Mouse (Mus musculus) liver, adult (tissue): Measurements from ENCODE around the gene Gm45713.
A peak's percentile ranks its signal among the peaks of the same experiment; 100 is the strongest.

Experiments used
- GATA4 ChIP-seq: IDR thresholded peaks from 2 replicates; pipeline ENCODE4 v1.6.1; 2014; ENCODE audit warnings: mild to moderate bottlenecking, low read length; ENCODE audit not compliant: insufficient replicate concordance

Gm45713 gene

GRCm38 (mm10) chr7:45121404-45121803, 14.6 kb downstream of the Gm45713 start:
- TF ChIP-seq GATA4 = no peak

GRCm38 (mm10) chr7:45119780-45120709, 16.0 kb downstream of the Gm45713 start:
- TF ChIP-seq GATA4 = no peak

- no peak for TF ChIP-seq GATA4
These were observed 17.7 kb downstream of the Gm45713 start for GRCm38 (mm10) chr7:45118336-45118735.

- TF ChIP-seq GATA4 = no peak
These were observed 18.5 kb downstream of the Gm45713 start for GRCm38 (mm10) chr7:45117566-45117965.

DNA sequence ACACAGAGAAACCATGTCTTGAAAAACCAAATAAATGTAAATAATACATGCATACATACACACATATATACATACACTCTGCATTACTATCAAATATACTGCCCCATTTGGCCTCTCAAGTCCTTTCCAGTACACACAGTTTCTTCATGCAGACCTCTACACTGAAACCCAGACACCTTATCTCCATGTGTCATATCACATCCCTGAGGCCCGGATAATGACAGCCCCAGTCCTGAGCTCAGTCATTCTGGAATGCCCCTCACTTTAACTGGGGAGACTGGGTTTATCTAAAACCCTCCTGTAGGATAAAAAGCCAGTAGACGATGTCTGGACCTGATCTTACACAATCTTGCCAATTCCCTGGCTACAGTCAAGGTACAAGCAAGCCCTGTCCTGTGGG, 22.6 kb downstream of the Gm45713 start:
- TF ChIP-seq GATA4 = no peak

DNA sequence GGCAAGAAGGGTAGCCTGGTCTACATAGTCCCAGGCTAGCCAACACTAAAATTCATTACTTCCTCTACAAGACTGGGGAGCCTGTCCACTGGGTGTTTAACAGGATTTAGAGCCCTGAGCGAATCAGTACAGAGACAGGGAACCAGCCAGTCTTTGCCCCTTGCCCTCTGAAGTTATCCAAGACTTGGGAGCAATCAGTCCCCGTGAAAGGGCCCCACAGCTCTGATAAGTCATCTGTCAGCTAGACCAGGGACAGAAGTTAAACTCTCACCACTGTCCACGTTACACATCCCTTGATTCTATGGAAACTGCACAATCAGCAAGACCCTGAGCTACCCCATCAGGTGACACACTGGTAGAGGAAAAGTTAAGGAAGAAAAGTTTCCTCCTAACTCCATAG, 23.5 kb downstream of the Gm45713 start:
- TF ChIP-seq GATA4 = no peak

DNA sequence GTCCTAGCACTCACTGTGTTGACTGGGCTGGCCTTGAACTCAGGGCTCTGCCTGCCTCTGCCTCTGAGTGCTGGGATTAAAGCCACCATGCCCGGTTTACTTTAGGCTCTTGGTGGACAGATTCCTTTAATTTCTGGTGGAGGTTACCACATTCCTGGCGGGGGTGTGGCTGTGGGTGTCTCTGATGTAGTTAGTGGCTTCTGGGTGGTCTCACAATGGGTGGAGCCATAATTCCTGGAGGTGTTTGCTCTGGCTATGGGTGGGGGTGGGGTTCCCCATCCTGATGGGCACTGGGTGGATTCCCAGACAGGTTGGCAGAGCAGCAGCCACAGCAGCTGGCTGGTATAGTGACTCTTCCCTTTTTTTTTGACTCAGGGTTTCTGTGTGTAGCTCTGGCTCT, 24.1 kb downstream of the Gm45713 start:
- TF ChIP-seq GATA4 = no peak

- TF ChIP-seq GATA4 = no peak
These were observed 28.9 kb downstream of the Gm45713 start for GRCm38 (mm10) chr7:45107052-45107645.

- no peak for TF ChIP-seq GATA4
These were observed 29.6 kb downstream of the Gm45713 start for GRCm38 (mm10) chr7:45106441-45106840.

- no peak for TF ChIP-seq GATA4
These were observed 30.5 kb downstream of the Gm45713 start for GRCm38 (mm10) chr7:45105491-45105890.

DNA sequence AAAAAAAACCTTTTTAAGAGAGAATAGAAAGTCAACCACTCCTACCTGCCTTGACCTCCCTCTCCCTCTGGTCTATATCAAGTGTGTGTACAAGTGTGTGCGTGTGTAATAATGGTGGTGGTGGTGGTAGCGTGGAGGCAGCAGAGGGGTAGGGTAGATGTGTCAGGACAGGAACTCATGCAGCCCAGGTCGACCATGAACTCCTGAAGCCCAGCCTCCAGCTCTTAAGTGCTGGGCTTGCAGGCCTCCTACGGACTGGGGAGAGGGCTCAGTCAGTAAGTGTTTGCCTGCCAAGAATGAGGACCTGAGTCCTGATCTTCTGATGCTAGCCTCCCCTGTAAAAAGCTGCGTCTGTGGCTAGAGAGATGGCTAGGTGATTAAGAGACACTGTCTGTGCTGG, 31.1 kb downstream of the Gm45713 start:
- no peak for TF ChIP-seq GATA4

GRCm38 (mm10) chr7:45103652-45104180, 32.3 kb downstream of the Gm45713 start, which contains the start of gene Fcgrt:
TSS of gene Fcgrt (minus strand) at chr7:45103851.
- TF ChIP-seq GATA4 = 0 out of 2 replicates have a peak, but pooled peaks have one; percentile 1

DNA sequence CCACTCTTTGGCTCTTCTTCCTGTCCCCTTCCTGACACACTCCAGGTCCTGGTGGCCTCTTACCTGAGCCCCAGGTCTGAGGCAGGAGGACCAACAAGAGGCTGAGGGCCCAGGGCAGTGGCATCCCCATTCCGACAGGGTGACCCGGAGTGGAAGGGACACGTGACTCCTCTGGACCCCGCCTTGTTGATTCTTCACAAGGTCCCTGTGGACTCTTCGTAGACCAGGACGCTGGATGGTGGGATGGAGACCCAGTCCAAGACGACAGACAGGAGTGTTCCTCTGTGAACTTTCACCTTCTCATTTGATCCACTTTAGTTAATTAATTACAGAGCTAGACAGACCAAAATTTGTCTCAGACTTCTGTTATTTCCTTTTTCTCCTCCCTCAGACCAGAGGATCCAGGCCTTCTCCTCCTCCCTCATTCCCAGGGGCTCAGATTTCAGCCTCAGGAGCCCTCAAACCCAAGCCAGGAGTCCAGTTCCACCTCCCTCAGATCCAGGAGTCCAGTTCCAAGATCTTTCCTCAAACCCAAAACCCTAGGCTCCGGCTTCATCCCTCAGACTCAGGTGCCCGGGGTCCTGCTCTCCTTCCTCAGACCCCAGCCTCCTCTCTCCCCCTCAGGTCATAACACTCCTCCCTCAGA, 33.0 kb downstream of the Gm45713 start:
- no peak for TF ChIP-seq GATA4

DNA sequence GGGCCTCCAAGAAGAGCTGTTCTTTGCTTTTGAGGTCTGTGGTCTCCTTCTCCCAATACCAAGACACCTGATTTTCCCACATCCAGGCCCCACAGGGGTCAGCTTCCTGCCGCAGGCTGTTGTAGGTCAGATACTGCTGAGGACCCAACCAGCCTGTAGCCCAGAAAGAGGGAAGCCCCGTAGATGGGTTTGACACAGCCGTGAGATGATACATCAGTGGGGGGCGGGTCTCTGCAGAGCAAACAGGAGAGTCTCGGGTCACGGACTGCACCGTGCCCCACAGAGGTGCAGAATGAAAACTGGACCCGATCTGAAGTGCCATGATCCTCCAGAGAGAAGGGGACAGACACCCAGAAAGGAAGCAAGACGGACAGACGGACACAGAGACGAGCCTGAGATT, 33.6 kb downstream of the Gm45713 start:
- no peak for TF ChIP-seq GATA4

DNA sequence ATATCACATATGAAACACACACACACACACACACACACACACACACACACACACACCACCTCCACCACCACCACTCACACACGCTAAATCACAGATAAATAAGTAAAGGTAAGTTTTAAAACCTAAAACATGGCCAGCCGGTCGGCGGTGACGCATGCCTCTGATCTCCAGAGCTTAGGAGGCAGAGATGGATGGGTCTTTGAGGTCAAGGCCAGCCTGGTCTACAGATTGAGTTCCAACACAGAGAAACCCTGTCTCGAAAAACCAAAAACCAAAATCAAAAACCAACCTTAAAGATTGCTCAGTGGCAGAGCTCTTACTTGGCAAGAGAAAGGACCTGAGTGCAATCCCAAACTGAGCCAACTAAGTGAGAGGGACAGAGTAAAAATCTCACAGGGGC, 36.0 kb downstream of the Gm45713 start:
- no peak for TF ChIP-seq GATA4
